Mouse (Mus musculus) cerebellum, adult 2 months (tissue): Measurements from ENCODE around the gene Olfr66.

Experiments
- CTCF ChIP-seq: fragments of 200-500 bp; IDR thresholded peaks from 2 replicates; pipeline ENCODE4 v1.5.1; 2011; ENCODE audit warnings: low read depth, mild to moderate bottlenecking, control low read depth, low read length, moderate library complexity, borderline replicate concordance; ENCODE audit not compliant: insufficient read depth
- POLR2A ChIP-seq: fragments of 200-500 bp; IDR thresholded peaks from 2 replicates; pipeline ENCODE4 v1.6.1; 2011; ENCODE audit warnings: low read length, control low read depth, borderline replicate concordance; ENCODE audit not compliant: insufficient read depth

DNA sequence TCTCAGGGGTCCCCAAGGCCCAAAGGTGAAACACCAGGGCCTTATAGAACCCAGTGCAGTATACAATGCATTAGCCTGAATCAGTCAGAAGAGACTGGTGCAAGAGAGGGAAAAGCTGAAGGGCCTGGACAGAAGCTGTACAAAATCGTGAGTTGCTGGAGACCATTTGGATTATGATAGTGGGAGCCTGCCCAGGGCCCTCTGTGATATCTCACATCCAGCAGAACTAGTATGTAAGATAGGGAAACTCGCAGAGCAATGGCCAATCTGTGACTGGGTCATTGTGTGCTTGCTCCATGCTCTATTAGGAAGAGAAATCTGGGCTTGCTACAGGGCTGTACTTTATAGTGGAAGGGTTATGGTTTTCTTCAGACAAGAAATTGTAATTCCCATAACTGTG lies 48.2 kb upstream of the Olfr66 start, which contains the start of gene Olfr632:
- no peak for TF ChIP-seq CTCF
- TF ChIP-seq POLR2A: no peak
